Mouse (Mus musculus) hindbrain, embryonic 10.5 days (tissue): ENCODE results near the gene Tmem69. TPM values are rescaled to one million over a fixed set of nuclear protein-coding genes. Genes with fewer than 3 reads are reported as not detected.
A peak's percentile ranks its signal among the peaks of the same experiment; 100 is the strongest.

Experiments used
- DNase-seq: peaks from one replicate; pipeline ENCODE4 v3.0.0-alpha.2; 2017; ENCODE audit warnings: low spot score
- H3K27ac ChIP-seq: fragments of 300-500 bp; sonication (generic); 2 replicates; pipeline ENCODE4 v1.5.1; 2016; ENCODE audit warnings: mild to moderate bottlenecking, moderate library complexity
- H3K27me3 ChIP-seq: fragments of 300-500 bp; sonication (generic); 2 replicates; pipeline ENCODE4 v1.6.1; 2016; ENCODE audit warnings: mild to moderate bottlenecking; ENCODE audit not compliant: poor library complexity, insufficient read depth, severe bottlenecking
- H3K36me3 ChIP-seq: fragments of 300-500 bp; sonication (generic); 2 replicates; pipeline ENCODE4 v1.6.1; 2016; ENCODE audit warnings: mild to moderate bottlenecking, moderate library complexity
- H3K4me1 ChIP-seq: fragments of 300-500 bp; sonication (generic); replicated peaks from 2 replicates; pipeline ENCODE4 v1.6.1; 2016; ENCODE audit warnings: mild to moderate bottlenecking
- H3K4me3 ChIP-seq: fragments of 300-500 bp; sonication (generic); 2 replicates; pipeline ENCODE4 v1.5.1; 2016; ENCODE audit warnings: mild to moderate bottlenecking, moderate library complexity
- H3K9me3 ChIP-seq: fragments of 300-500 bp; sonication (generic); 2 replicates; pipeline ENCODE4 v1.6.1; 2016; ENCODE audit warnings: mild to moderate bottlenecking, moderate library complexity
- WGBS: fragments of 180-500 bp; shearing (Covaris S2); methylation state at CpG from one replicate; pipeline ENCODE4 v1.1.7; 2016; 5-methylcytosine and 5-hydroxymethylcytosine counted together
- polyA plus RNA-seq: library from polyadenylated mRNA; unstranded; fragments of >200 nt; fragmentation: Nextera tagmentation; extraction: Ambion mirVana; gene quantifications from 2 replicates; pipeline ENCODE4 v1.2.1, GENCODE M21; 2016

Gene Tmem69
- polyA plus RNA-seq, 1 experiment from 2014 or later: 25.0 TPM

DNA sequence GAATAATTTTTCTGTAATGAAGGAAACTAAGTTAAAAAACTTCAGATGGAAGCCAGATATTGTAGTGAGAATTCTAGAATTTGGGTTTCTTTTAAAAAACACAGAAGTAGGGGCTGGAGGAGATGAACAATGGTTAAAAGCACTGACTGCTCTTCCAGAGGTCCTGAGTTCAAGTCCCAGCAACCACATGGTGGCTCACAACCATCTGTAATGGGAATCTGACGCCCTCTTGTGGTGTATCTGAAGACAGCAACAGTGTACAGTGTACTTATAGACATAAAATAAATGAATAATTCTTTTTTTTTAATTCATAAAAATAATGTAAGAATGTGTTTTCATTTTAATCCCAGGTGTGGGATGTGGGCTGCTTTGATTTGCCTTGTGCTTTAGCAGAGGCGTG lies 24.6 kb downstream of the Tmem69 start:
- H3K9me3 ChIP-seq: no peaks in the 10 kb centered on the region

DNA sequence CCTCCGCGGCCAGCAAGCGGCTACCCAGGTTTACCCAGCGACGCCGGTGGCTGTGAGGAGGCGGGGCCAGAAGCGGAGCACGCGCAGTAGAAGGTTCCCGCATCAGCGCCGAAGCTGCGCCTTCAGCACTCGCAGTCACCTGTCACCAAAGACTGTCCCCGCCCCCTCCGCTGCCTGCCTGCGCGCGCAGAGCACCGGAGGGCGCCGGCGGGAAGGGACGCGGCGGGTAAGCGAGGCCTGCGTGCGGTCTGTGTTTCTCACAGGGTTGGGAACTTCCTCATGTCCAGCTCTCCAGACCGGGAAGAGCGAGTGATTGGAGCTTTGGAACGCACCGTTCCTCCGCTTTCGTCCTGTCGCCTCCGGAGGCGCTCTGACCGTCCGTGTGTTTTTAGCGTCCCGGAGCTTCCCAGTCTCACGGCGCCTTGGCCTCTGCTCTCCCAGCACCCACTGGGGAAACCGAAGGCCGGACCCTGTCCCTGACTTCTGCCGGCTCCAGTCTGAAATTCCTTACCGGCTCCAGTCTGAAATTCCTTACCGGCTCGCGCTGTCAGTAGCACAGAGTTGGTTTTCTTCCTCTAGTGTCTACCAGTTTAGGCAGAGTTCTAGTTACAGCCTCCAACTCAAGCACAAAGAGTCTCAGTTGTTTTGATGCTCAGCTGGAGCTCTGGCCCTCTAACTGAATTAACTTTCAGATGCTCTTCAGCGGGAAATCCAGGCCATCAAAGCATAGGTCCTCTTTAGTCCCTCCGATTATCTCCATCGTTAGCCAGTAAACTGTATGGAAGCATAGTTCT lies 48.1 kb downstream of the Tmem69 start, which contains the start of gene Ipp:
Gene Ipp (plus strand): TSS at position 125 of the 794 bp plus-strand sequence.
- peak within 1 kb of the TSS; percentile 94 for H3K27ac ChIP-seq
- WGBS: under 1% methylated on average over 55 of the region's 55 CpGs
- H3K4me3 ChIP-seq: peak within 1 kb of the TSS; percentile 67
- H3K36me3 ChIP-seq: peaks cover 15% of the 10 kb centered on the region
- H3K4me1 ChIP-seq: peaks cover 19% of the 10 kb centered on the region
- H3K27me3 ChIP-seq: no peaks in the 10 kb centered on the region
- peak; percentile 93 for DNase-seq
- H3K9me3 ChIP-seq: no peaks in the 10 kb centered on the region

More for the DNA sequence above, 24.6 kb downstream of the Tmem69 start:
- Histone ChIP-seq H3K4me3 (no peak overlapping the region), H3K27me3 (no peaks in the 10 kb centered on the region), H3K4me1 (no peaks in the 10 kb centered on the region), H3K36me3 (peaks cover 37% of the 10 kb centered on the region), H3K27ac (no peak overlapping the region)
- 66% methylated on average over 2 of the region's 2 CpGs for WGBS
- no peak for DNase-seq

DNA sequence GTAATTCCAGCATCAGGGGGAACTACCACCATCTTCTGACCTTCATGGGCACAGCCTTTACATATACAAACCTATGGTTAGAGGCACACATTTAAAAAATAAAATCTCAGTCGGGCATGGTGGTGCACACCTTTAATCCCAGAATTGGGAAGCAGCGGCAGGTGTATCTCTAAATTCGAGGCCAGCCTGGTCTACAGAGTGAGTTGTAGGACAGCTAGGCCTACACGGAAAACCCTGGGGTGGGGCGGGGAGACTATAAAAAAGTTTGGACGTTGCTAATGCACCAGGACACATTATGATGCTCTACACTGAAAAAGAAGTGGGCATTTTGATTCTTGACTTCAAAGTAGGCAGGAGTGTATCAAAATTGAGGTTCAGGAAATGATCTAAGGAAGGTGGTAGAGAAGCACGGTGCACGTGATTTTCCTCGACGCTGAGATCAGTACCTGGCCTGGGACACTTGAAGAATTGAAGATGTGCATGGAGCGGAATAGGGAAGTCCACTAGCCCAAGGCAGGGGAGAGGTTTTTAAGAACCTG lies 48.8 kb downstream of the Tmem69 start:
- Histone ChIP-seq H3K27ac (peak overlapping the region; percentile 94), H3K4me3 (peak overlapping the region; percentile 67), H3K9me3 (no peaks in the 10 kb centered on the region), H3K27me3 (no peaks in the 10 kb centered on the region), H3K36me3 (peaks cover 9% of the 10 kb centered on the region), H3K4me1 (peaks cover 19% of the 10 kb centered on the region)
- WGBS: 27% methylated on average over 11 of the region's 11 CpGs
- DNase-seq: no peak

Other genes with a start within 250 kb of the Tmem69 start
- gene Mast2, start 91.8 kb downstream of the Tmem69 start, polyA plus RNA-seq: 17.6 and 19.5 TPM in 2 replicates
- gene Ipp, start 48.4 kb downstream of the Tmem69 start, polyA plus RNA-seq: 12.5 and 17.5 TPM in 2 replicates
- 21.4 and 27.8 TPM in 2 replicates for gene Gpbp1l1, start 1.7 kb upstream of the Tmem69 start, polyA plus RNA-seq
- 1.9 and 3.6 TPM in 2 replicates for gene Ccdc17, start 40.7 kb upstream of the Tmem69 start, polyA plus RNA-seq
- 178 and 293 TPM in 2 replicates for gene Nasp, start 72.0 kb upstream of the Tmem69 start, polyA plus RNA-seq
- gene Akr1a1, start 95.7 kb upstream of the Tmem69 start, polyA plus RNA-seq: 559 and 600 TPM in 2 replicates
- 1,211 and 1,387 TPM in 2 replicates for gene Prdx1, start 129.6 kb upstream of the Tmem69 start, polyA plus RNA-seq
- gene Mmachc, start 152.5 kb upstream of the Tmem69 start, polyA plus RNA-seq: 38.0 and 40.5 TPM in 2 replicates
- 33.1 and 37.4 TPM in 2 replicates for gene Ccdc163, start 152.6 kb upstream of the Tmem69 start, polyA plus RNA-seq
- 7.7 and 8.1 TPM in 2 replicates for gene Tesk2, start 165.0 kb upstream of the Tmem69 start, polyA plus RNA-seq